Mouse (Mus musculus): ENCODE measurements at regions not wholly inside any gene's neighbourhood (a gene's known extent, or its start where the extent isn't known, plus 50 kb on each side); places are given as distances from the start of the nearest gene placed in this dataset.

GRCm38 (mm10) chr6:116856917-116857491 is 140.3 kb upstream of the Tmem72 start:
- TF ChIP-seq GATA4 (IDR thresholded peaks at IDR 0.05; ENCODE audit: insufficient replicate concordance, low read length) = no peak

- no peak for TF ChIP-seq GATA4 (IDR thresholded peaks at IDR 0.05; ENCODE audit: insufficient replicate concordance, low read length)
Observed at GRCm38 (mm10) chr6:116863130-116863529, 146.4 kb upstream of the Tmem72 start.

- TF ChIP-seq GATA4 (IDR thresholded peaks at IDR 0.05; ENCODE audit: insufficient replicate concordance, low read length) = no peak
Observed at GRCm38 (mm10) chr6:116863626-116864025, 146.9 kb upstream of the Tmem72 start.

- no peak for TF ChIP-seq GATA4 (IDR thresholded peaks at IDR 0.05; ENCODE audit: insufficient replicate concordance, low read length)
Observed at GRCm38 (mm10) chr6:116893299-116893698, 176.6 kb upstream of the Tmem72 start.

GRCm38 (mm10) chr6:116894252-116894651 is 177.5 kb upstream of the Tmem72 start:
- no peak for TF ChIP-seq GATA4 (IDR thresholded peaks at IDR 0.05; ENCODE audit: insufficient replicate concordance, low read length)

- no peak for TF ChIP-seq GATA4 (IDR thresholded peaks at IDR 0.05; ENCODE audit: insufficient replicate concordance, low read length)
Observed at GRCm38 (mm10) chr6:116895114-116895513, 178.4 kb upstream of the Tmem72 start.

GRCm38 (mm10) chr6:116896132-116896630 is 179.5 kb upstream of the Tmem72 start:
- TF ChIP-seq GATA4 (IDR thresholded peaks at IDR 0.05; ENCODE audit: insufficient replicate concordance, low read length) = peak; percentile 96

GRCm38 (mm10) chr6:116901816-116902215 is 185.1 kb upstream of the Tmem72 start:
- TF ChIP-seq GATA4 (IDR thresholded peaks at IDR 0.05; ENCODE audit: insufficient replicate concordance, low read length) = no peak

- TF ChIP-seq GATA4 (IDR thresholded peaks at IDR 0.05; ENCODE audit: insufficient replicate concordance, low read length) = no peak
Observed at GRCm38 (mm10) chr6:116902371-116902770, 185.7 kb upstream of the Tmem72 start.

GRCm38 (mm10) chr6:116906426-116907172 is 189.9 kb upstream of the Tmem72 start:
- TF ChIP-seq GATA4 (IDR thresholded peaks at IDR 0.05; ENCODE audit: insufficient replicate concordance, low read length) = no peak

GRCm38 (mm10) chr6:116910607-116911006 is 193.9 kb upstream of the Tmem72 start:
- peak; percentile 55; the same call in 1 of the 2 replicates for TF ChIP-seq GATA4 (IDR thresholded peaks at IDR 0.05; ENCODE audit: insufficient replicate concordance, low read length)

GRCm38 (mm10) chr6:116912161-116912560 is 195.4 kb upstream of the Tmem72 start:
- TF ChIP-seq GATA4 (IDR thresholded peaks at IDR 0.05; ENCODE audit: insufficient replicate concordance, low read length) = no peak

- no peak for TF ChIP-seq GATA4 (IDR thresholded peaks at IDR 0.05; ENCODE audit: insufficient replicate concordance, low read length)
Observed at GRCm38 (mm10) chr6:116914073-116914472, 197.4 kb upstream of the Tmem72 start.

GRCm38 (mm10) chr6:116935024-116935423 is 218.3 kb upstream of the Tmem72 start:
- no peak for TF ChIP-seq GATA4 (IDR thresholded peaks at IDR 0.05; ENCODE audit: insufficient replicate concordance, low read length)

- TF ChIP-seq GATA4 (IDR thresholded peaks at IDR 0.05; ENCODE audit: insufficient replicate concordance, low read length) = no peak
Observed at GRCm38 (mm10) chr6:116941576-116941975, 224.9 kb upstream of the Tmem72 start.

GRCm38 (mm10) chr6:116942696-116943095 is 225.6 kb upstream of the Cxcl12 start:
- no peak for TF ChIP-seq GATA4 (IDR thresholded peaks at IDR 0.05; ENCODE audit: insufficient replicate concordance, low read length)
